Mouse (Mus musculus): Measurements from ENCODE around the gene Map4.
"Not testable (repeated sequence)": the region's sequence is repeated elsewhere in the genome, so short reads cannot be mapped to it uniquely, and the experiment has no call there.

Map4 gene

GRCm38 (mm10) chr9:109929131-109929530, 2.1 kb upstream of the Map4 start:
- DNase-seq (ENCODE audit: low spot score): no peak

- no peak for DNase-seq (ENCODE audit: low spot score)
Observed at GRCm38 (mm10) chr9:109930063-109930462, 1.2 kb upstream of the Map4 start.

- DNase-seq (ENCODE audit: low spot score): no peak
Observed at GRCm38 (mm10) chr9:109930752-109931151, 508 bp upstream of the Map4 start.

GRCm38 (mm10) chr9:109932361-109932755, 1.1 kb downstream of the Map4 start:
- no peak for DNase-seq (ENCODE audit: low spot score)

DNA sequence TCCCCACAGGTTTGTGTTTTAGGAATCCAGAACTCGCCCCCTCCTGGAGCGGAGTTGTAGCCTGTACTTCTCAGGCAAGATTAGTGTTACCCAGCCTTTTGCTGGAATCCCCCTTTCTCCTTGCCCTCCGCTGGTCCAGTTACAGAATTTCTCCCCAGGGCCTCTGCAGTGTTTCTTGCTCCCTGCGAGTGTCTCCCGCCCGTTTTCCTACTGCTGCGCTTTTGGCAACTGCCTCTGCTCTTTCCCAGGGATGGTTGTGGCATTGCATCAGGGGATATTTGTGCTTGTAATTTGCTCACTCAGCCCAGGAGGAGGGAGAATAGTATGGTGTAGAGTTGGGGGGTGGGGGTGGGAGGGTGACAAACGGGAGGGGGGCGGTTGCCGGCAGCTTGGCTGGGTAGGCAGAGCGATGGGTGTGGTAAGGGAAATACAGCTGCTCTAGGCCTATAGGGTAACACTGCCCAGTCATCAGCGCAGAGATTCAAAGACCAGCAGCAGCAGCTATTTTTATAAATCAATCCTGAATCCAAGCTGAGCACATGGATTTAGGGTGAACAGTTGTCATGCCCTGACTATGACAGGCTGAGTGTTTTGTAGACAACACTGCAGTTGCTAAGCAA, 1.6 kb downstream of the Map4 start:
- DNase-seq (ENCODE audit: low spot score): peak; percentile 2

- DNase-seq (ENCODE audit: low spot score): no peak
Observed at GRCm38 (mm10) chr9:109939401-109939800, 8.1 kb downstream of the Map4 start.

GRCm38 (mm10) chr9:109942796-109943195, 11.5 kb downstream of the Map4 start:
- DNase-seq (ENCODE audit: low spot score): no peak

GRCm38 (mm10) chr9:109944712-109945111, 13.5 kb downstream of the Map4 start:
- DNase-seq (ENCODE audit: low spot score): no peak

DNA sequence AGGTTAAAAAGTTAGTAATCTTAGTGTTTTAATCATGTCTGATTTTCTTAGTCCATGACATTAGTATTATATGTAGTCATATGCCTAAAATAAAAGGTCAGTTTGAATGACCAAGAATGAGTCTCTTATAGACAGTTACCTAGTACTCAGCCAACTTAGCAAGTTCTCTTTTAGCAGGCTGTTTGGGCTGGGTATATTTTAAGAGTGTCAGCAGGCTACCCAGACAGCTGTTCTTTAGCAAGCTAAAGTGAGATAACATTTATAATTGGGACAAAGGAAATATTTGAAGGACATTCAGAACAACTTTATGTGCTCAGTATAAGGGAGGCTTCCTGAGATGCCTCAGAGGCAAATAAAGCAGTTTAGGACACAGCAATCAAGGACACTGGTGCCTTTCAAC, 17.3 kb downstream of the Map4 start:
- no peak for DNase-seq (ENCODE audit: low spot score)

GRCm38 (mm10) chr9:109949801-109950200, 18.5 kb downstream of the Map4 start:
- no peak for DNase-seq (ENCODE audit: low spot score)

DNA sequence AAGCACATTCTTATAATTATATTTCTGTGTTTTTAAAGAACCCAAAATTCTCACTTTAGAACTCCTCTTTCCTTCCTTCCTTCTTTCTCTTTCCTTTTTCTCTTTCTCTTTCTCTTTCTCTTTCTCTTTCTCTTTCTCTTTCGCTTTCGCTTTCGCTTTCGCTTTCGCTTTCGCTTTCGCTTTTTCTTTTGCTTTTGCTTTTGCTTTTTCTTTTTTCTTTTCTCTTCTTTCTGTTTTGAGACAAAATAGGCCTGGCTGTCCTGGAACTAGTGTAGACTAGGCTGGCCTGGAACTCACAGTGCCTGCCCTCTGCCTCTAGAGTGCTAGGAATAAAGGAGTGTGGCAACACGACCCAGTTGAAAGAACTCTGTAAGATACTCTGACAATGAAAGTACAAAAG, 22.3 kb downstream of the Map4 start:
- DNase-seq (ENCODE audit: low spot score): no peak

DNA sequence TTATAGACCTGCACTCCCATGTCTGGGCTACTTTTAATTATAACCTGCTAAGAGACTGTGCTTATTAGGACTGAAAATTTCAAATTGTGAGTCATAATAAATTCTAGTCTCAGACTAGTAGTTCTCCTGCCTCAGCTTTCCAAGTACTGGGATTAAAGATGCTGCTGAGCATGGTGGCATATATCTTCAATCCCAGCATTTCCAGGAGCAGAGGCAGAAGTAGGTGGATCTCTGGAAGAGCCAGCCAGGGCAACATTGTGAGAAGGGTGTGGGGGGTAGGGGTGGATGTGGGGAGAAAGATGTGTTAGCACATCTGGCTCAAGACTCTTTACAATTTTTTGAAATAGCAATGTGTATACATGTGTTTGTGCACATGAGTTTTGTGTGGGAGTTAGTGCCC, 23.4 kb downstream of the Map4 start:
- DNase-seq (ENCODE audit: low spot score): no peak

- DNase-seq (ENCODE audit: low spot score): no peak
Observed at GRCm38 (mm10) chr9:109959456-109960150, 28.3 kb downstream of the Map4 start.

DNA sequence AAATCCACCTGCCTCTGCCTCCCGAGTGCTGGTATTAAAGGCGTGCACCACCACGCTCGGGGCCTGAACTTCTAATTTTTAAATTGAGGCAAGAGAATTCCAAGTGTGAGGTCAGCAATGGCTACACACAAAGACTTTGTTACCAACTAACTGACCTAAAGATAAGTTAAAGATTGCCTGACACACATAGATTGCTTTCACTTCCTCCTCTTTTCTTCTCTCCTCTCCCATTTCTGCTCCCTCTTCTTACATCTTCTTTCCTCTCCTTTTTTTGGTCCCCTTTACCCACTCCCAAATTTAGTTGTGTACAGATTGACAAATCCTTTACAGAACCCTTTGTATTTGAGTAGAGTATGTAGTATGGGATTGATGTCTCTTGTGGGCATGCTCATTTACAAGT, 29.3 kb downstream of the Map4 start:
- DNase-seq (ENCODE audit: low spot score): no peak

DNA sequence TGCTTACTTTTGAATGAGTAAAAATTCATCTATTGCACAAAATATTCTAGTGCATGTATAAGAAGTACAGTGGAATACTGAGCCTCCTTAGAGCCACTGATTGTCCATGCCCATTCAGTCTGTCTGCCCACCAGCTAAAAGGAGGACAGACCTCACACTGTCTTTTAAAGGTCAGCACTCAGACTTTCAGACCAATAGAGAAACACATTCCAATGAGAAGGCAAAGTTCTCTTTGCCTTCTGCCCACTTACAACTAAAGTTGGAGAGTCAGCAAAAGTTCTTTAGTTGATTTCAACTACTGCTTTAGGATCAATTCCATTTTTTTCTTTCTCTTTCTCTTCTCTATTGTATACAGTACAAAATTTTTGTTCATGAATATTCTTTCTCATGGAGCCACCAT, 33.5 kb downstream of the Map4 start:
- no peak for DNase-seq (ENCODE audit: low spot score)

GRCm38 (mm10) chr9:109968351-109969116, 37.3 kb downstream of the Map4 start:
- no peak for DNase-seq (ENCODE audit: low spot score)

DNA sequence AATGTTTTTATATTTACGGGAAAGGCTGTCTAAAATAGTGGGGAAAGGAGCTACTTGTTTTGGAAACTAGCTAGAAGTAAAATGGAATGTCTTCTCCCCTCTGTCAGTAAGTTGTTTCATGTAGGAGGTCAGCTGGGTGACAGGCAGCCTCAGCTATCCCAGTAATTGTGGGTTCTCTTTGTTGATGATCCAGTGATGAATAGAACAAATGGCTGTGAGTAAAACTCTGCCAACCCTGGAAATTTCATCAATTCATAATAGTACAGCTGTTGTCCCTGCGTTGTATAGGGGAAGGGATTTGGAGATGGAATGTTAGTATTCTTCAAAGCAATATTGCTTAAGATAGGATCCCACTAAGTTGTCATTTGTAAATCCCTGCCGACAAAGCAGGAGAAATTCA, 37.9 kb downstream of the Map4 start:
- no peak for DNase-seq (ENCODE audit: low spot score)

- DNase-seq (ENCODE audit: low spot score): no peak
Observed at GRCm38 (mm10) chr9:109969792-109970336, 38.6 kb downstream of the Map4 start.

DNA sequence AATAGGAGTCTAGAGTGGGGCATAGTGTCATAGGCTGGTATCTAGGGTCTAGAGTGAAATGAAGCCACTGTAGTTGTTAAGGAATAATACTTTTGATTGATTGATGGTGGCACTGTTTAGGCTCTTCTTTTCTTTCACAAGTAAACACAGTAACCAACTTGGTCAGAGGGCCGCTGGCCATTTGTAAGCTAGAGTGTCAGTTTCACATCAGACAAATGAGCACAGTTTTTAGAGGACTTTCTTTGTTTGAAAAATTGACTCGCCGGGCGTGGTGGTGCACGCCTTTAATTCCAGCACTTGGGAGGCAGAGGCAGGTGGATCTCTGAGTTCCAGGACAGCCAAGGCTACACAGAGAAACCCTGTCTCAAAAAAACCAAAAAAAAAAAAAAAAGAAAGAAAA, 40.5 kb downstream of the Map4 start:
- not testable (repeated sequence) for DNase-seq (ENCODE audit: low spot score)

- DNase-seq (ENCODE audit: low spot score): not testable (repeated sequence)
Observed at GRCm38 (mm10) chr9:109980223-109980622, 49.0 kb downstream of the Map4 start.

DNA sequence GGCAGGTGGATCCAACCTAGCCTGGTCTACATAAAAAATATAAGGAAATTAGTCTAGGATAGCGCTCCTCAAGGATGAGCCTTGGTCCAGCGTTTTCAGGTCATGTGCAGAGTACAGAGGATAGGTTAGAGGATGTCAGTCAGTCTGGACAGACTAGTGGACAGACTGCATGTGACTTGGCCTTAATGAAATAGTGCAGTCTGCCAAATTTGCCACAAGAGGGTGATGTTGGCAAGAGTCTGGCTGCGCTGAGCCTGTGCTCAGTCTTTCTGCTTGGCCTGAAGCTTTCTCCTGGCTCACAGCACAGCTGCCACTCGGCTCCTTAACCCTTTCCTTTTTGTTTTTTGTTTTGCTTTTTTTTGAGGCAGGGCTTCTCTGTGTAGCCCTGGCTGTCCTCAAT, 54.2 kb downstream of the Map4 start:
- no peak for DNase-seq (ENCODE audit: low spot score)

DNA sequence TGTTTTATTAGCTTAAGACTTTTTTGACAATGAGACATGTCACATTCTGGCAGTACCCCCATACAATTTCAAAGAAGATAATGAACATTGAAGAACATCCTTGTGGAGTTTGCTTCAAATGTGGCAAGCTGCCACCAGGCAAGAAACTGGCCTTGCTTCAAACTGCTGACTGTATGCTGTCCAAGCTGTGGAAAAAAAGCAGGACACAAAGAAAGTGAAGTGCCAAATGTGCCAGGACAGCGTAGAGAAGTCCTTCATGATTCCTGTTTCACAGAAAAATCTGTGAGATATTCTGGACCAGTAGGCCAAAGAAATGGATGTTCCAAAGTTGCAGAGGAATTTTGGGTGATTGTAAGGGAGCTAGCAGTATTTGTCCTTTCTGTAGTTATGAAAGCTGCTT, 57.8 kb downstream of the Map4 start:
- DNase-seq (ENCODE audit: low spot score): no peak

GRCm38 (mm10) chr9:109997441-109997840, 66.2 kb downstream of the Map4 start:
- no peak for DNase-seq (ENCODE audit: low spot score)

Data from spleen, adult 12 weeks (tissue).